Mouse (Mus musculus) intestine, postnatal 0 days (tissue): ENCODE data around the gene Gm29094. TPM values are rescaled to one million over a fixed set of nuclear protein-coding genes. Genes with fewer than 3 reads are reported as not detected.
"Not testable (repeated sequence)": the region's sequence is repeated elsewhere in the genome, so short reads cannot be mapped to it uniquely, and the experiment has no call there.

Experiments
- ATAC-seq: fragments of 200-750 bp; cut with Nextera tagmentation; 2 replicates; pipeline ENCODE4 v1.8.0; 2017; ENCODE audit warnings: mild to moderate bottlenecking, moderate TSS enrichment, moderate library complexity
- H3K27ac ChIP-seq: fragments of 300-500 bp; sonication (generic); 2 replicates; pipeline ENCODE4 v1.5.1; 2014; ENCODE audit warnings: mild to moderate bottlenecking, low read depth, low read length, moderate library complexity
- H3K27me3 ChIP-seq: fragments of 300-500 bp; sonication (generic); replicated peaks from 2 replicates; pipeline ENCODE4 v1.6.1; 2014; ENCODE audit warnings: low read length, mixed read lengths; ENCODE audit not compliant: control insufficient read depth, insufficient read depth
- H3K36me3 ChIP-seq: fragments of 300-500 bp; sonication (generic); 2 replicates; pipeline ENCODE4 v1.6.1; 2014; ENCODE audit warnings: mild to moderate bottlenecking, moderate library complexity; ENCODE audit not compliant: control insufficient read depth, insufficient read depth
- H3K4me1 ChIP-seq: fragments of 300-500 bp; sonication (generic); replicated peaks from 2 replicates; pipeline ENCODE4 v1.6.1; 2014; ENCODE audit warnings: antibody characterized with exemption, low read length, mixed read lengths; ENCODE audit not compliant: control insufficient read depth, insufficient read depth
- H3K4me2 ChIP-seq: fragments of 300-500 bp; sonication (generic); replicated peaks from 2 replicates; pipeline ENCODE4 v1.6.1; 2014; ENCODE audit warnings: low read depth, mild to moderate bottlenecking, moderate library complexity
- H3K4me3 ChIP-seq: fragments of 300-500 bp; sonication (generic); 2 replicates; pipeline ENCODE4 v1.5.1; 2014; ENCODE audit warnings: low read depth, low read length
- H3K9ac ChIP-seq: fragments of 300-500 bp; sonication (generic); 2 replicates; pipeline ENCODE4 v1.6.1; 2014; ENCODE audit warnings: mild to moderate bottlenecking, low read depth, low read length
- H3K9me3 ChIP-seq: fragments of 300-500 bp; sonication (generic); 2 replicates; pipeline ENCODE4 v1.6.1; 2016; ENCODE audit warnings: mixed run types; ENCODE audit not compliant: control insufficient read depth
- CTCF ChIP-seq: sonication (generic); IDR thresholded peaks from 2 replicates; pipeline ENCODE4 v1.5.1; 2016; ENCODE audit warnings: low read depth, mild to moderate bottlenecking, control low read depth, antibody characterized with exemption, moderate library complexity
- WGBS: fragments of 180-500 bp; shearing (Covaris S2); extraction: QIAGEN DNeasy Blood & Tissue Kit; methylation state at CpG from one replicate; pipeline ENCODE4 v1.1.7; 2014; 5-methylcytosine and 5-hydroxymethylcytosine counted together
- polyA plus RNA-seq: library from polyadenylated mRNA; unstranded; fragments of >200 nt; fragmentation: Nextera tagmentation; extraction: Ambion mirVana; gene quantifications from 2 replicates; pipeline ENCODE4 v1.2.1, GENCODE M21; 2015

Gm29094 gene
- polyA plus RNA-seq: 0.69 and 2.1 TPM in 2 replicates

DNA sequence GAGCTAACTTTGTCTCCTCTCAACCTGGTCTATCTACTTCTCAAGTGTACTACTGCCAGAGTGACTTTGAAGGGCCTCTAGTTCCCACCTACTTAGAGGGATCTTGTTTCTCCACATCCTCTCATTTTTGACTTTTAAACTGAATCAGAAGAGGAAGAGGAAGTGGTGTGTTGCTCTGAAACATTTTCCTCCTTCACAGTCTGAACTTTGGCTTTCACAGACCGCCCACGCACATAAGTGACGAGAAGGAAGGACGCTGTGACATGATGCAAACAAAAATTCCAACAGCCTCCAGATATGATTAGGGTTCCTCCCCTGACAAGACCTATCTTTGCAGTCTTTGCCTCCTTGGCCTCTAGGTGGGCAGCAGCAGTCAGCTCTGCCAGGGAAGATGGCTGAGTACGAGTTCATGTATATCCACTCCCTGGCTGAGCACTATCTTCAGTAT is at the start of gene Gm29094, which contains the start of gene Bcl2a1b:
TSS of gene Gm29094 (plus strand) at position 411 of the 448 bp plus-strand sequence.
TSS of gene Bcl2a1b (plus strand) at position 241 of the 448 bp plus-strand sequence.
- H3K4me3 ChIP-seq, H3K9ac ChIP-seq, H3K36me3 ChIP-seq, H3K4me2 ChIP-seq, H3K27ac ChIP-seq, H3K9me3 ChIP-seq, ATAC-seq, H3K27me3 ChIP-seq, H3K4me1 ChIP-seq: not testable (repeated sequence)
- WGBS: 66% methylated on average over 5 of the region's 5 CpGs

- H3K4me1 ChIP-seq, H3K9me3 ChIP-seq, H3K4me3 ChIP-seq, H3K4me2 ChIP-seq, ATAC-seq, H3K27ac ChIP-seq, H3K27me3 ChIP-seq, H3K9ac ChIP-seq, H3K36me3 ChIP-seq: not testable (repeated sequence)
Observed at GRCm38 (mm10) chr9:89172539-89172938, 26.6 kb upstream of the Gm29094 start.

GRCm38 (mm10) chr9:89178833-89179232 is 20.3 kb upstream of the Gm29094 start:
- peak; percentile 57 for TF ChIP-seq CTCF
- not testable (repeated sequence) for H3K9me3 ChIP-seq, H3K4me3 ChIP-seq, H3K4me1 ChIP-seq, H3K9ac ChIP-seq, H3K27ac ChIP-seq, H3K36me3 ChIP-seq, ATAC-seq, H3K27me3 ChIP-seq, H3K4me2 ChIP-seq
- 27% methylated on average over 2 of the region's 3 CpGs for WGBS

DNA sequence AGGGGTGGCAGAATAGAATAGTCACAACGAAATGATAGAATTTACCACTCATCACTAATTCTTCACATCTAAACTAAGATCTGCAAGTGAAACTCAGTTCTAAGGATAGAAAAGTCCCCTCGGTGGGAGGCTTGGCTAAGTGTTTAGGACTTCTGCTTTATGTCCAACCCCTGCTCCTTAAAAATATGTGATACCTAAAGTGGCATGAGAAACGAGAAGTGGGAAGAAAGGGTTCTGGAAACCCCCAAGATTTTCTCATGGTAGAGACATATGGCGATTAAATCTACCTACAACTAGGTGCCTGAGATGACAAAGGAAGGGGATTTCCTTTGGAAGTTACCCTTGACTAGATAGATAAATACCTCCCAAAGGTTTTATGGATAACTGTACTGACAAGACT is 19.7 kb upstream of the Gm29094 start:
- H3K9me3 ChIP-seq, H3K4me2 ChIP-seq, H3K9ac ChIP-seq, H3K27ac ChIP-seq, H3K4me3 ChIP-seq, ATAC-seq, H3K4me1 ChIP-seq, H3K36me3 ChIP-seq, H3K27me3 ChIP-seq: not testable (repeated sequence)
- 80% methylated on average over 2 of the region's 4 CpGs for WGBS

GRCm38 (mm10) chr9:89187006-89187405 is 12.2 kb upstream of the Gm29094 start:
- not testable (repeated sequence) for H3K9me3 ChIP-seq, H3K4me1 ChIP-seq, H3K36me3 ChIP-seq, ATAC-seq, H3K4me3 ChIP-seq, H3K27me3 ChIP-seq, H3K27ac ChIP-seq, H3K9ac ChIP-seq, H3K4me2 ChIP-seq
- WGBS: 78% methylated on average over 15 of the region's 15 CpGs

DNA sequence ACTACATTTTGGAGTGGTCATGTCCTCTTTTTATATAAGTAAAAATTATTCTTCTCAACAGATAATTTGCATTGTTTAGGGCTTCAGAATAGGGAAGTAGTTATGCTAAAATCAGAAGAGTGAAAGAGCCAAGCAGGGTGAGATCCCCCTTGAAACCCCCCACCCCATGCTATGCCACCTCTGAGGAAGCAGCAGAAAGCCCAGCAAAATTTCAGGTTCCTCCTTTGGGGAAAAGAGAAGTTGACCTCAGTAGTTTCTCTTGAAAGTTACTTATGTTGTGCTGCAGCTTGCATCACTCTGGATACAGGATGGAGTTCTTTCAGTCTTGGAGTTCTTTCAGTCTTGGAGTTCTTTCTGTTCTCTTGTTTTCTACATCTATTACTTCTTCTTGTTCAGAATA is 3.7 kb upstream of the Gm29094 start:
- H3K4me2 ChIP-seq, H3K27ac ChIP-seq, H3K9me3 ChIP-seq: not testable (repeated sequence)

DNA sequence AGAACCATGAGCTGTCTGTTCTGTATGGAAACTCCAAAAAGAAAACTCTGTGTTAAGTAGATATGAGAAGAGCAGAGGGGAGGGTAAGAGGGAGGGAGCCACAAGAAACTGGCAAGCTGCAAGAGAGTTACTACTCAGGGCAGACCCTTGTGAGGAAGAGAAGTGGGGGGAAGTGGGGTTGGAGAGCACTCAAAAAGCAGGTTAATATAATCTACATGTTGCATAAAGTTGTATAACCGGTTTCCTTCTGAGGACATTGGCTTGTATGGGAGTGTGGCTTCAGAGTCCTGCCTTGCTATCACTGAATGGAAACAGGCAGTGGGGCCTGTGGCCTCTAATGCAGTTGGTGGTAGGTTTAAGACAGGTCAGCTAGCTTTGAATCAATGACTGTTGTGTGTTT is 1.7 kb upstream of the Gm29094 start:
- 0 out of 2 replicates have a peak, but pooled peaks have one; percentile 43 for ATAC-seq
- H3K9ac ChIP-seq, H3K27me3 ChIP-seq, H3K4me2 ChIP-seq, H3K4me3 ChIP-seq, H3K4me1 ChIP-seq, H3K27ac ChIP-seq, H3K36me3 ChIP-seq, H3K9me3 ChIP-seq: not testable (repeated sequence)
- WGBS: 50% methylated on average over 1 of the region's 1 CpGs

More for the DNA sequence above, 3.7 kb upstream of the Gm29094 start:
- H3K36me3 ChIP-seq, H3K4me1 ChIP-seq, H3K9ac ChIP-seq, ATAC-seq, H3K4me3 ChIP-seq, H3K27me3 ChIP-seq: not testable (repeated sequence)

DNA sequence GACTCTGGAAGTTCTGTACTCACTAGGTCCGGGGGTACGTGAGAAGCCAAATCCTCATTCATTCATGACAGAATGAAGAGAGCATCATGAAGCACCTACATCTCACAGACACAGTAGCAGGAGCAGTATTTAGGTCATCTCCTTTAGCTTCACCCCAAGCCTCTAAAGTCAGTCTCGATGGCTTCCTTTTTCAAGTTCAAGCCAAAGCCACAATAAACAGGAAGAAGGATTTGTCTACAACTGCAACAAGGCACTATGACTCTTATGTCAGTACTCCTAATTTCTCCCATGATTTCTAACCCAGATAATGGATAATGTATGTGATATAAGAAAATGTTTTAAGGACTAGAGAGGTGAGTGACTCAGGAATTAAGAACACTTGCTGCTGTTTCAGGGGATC is 830 bp upstream of the Gm29094 start:
- H3K9ac ChIP-seq, H3K4me3 ChIP-seq, H3K4me1 ChIP-seq, H3K9me3 ChIP-seq, ATAC-seq, H3K27ac ChIP-seq, H3K36me3 ChIP-seq, H3K27me3 ChIP-seq, H3K4me2 ChIP-seq: not testable (repeated sequence)
- WGBS: 78% methylated on average over 3 of the region's 3 CpGs

DNA sequence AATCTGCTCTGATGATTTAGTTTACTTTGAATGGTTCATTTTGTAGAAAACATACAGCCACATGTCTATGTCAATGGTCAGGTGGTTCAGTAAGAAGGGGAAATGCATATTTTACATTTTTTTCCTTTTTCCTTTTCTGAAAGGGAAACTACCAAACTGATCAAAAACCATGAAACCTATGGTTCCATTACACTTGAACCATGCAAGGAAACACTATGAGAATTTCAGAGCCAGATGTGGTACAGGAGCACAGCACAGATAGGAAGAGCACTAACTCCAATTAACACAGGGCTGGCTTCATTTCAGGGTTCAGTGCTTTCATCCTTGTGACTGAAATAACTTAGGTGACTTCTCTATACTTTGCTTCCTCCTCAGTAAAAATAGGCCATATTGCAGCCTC is 3.1 kb downstream of the Gm29094 start:
- H3K9ac ChIP-seq, H3K4me2 ChIP-seq, H3K4me3 ChIP-seq, H3K36me3 ChIP-seq, H3K4me1 ChIP-seq, H3K27me3 ChIP-seq, H3K27ac ChIP-seq, H3K9me3 ChIP-seq, ATAC-seq: not testable (repeated sequence)

- H3K9me3 ChIP-seq, H3K9ac ChIP-seq, H3K4me1 ChIP-seq, H3K36me3 ChIP-seq, ATAC-seq, H3K4me2 ChIP-seq, H3K27me3 ChIP-seq, H3K4me3 ChIP-seq, H3K27ac ChIP-seq: not testable (repeated sequence)
- 76% methylated on average over 1 of the region's 1 CpGs for WGBS
Observed at GRCm38 (mm10) chr9:89208939-89209338, 9.8 kb downstream of the Gm29094 start.
